Mouse (Mus musculus) erythroblast, adult 5-6 weeks (primary cell): Measurements from ENCODE around the gene Tspan4. TPM values are rescaled to one million over a fixed set of nuclear protein-coding genes. Genes with fewer than 3 reads are reported as not detected.

ENCODE experiments used
- ATAC-seq: replicated peaks from 2 replicates; pipeline ENCODE4 v1.8.0; 2016; ENCODE audit warnings: moderate number of reproducible peaks, mild to moderate bottlenecking, moderate TSS enrichment, inconsistent platforms; ENCODE audit not compliant: poor library complexity, low FRiP score, severe bottlenecking
- total RNA-seq, 2 experiments: library from RNA; stranded (forward) in 1 of 2; stranded (reverse) in 1 of 2; fragments of 150-400 nt in 1 of 2; fragments of 200-764, 138-1000 nt in 1 of 2; gene quantifications; 2 replicates each; pipeline versions ENCODE4 v1.2.3 to v1.2.4; 2015 to 2017; ENCODE audit warnings: low replicate concordance in 2 of 2

Tspan4 gene
- total RNA-seq, 2 experiments from 2014 or later: 0.58 to 7.7 TPM

- ATAC-seq: no peak
Measured at GRCm38 (mm10) chr7:141492738-141493137, 17.7 kb downstream of the Tspan4 start.

GRCm38 (mm10) chr7:141493729-141494128 is 18.7 kb downstream of the Tspan4 start:
- no peak for ATAC-seq

- no peak for ATAC-seq
Measured at GRCm38 (mm10) chr7:141495379-141495778, 20.3 kb downstream of the Tspan4 start.

- ATAC-seq: no peak
Measured at GRCm38 (mm10) chr7:141495940-141496339, 20.9 kb downstream of the Tspan4 start.

GRCm38 (mm10) chr7:141497600-141497999 is 22.6 kb downstream of the Tspan4 start:
- ATAC-seq: no peak

GRCm38 (mm10) chr7:141501820-141502555 is 26.9 kb downstream of the Tspan4 start:
- ATAC-seq: peak; percentile 55

GRCm38 (mm10) chr7:141502556-141502905 is 27.5 kb downstream of the Tspan4 start:
- ATAC-seq: no peak; the same call in 1 of the 2 replicates

- ATAC-seq: peak; percentile 39
Measured at GRCm38 (mm10) chr7:141506278-141506677, 31.2 kb downstream of the Tspan4 start.

- ATAC-seq: peak; percentile 10; the same call in 1 of the 2 replicates
Measured at GRCm38 (mm10) chr7:141508160-141508559, 33.1 kb downstream of the Tspan4 start.

GRCm38 (mm10) chr7:141510196-141510595 is 35.2 kb downstream of the Tspan4 start:
- ATAC-seq: no peak

GRCm38 (mm10) chr7:141510681-141511191 is 35.7 kb downstream of the Tspan4 start:
- no peak for ATAC-seq

GRCm38 (mm10) chr7:141517638-141518037 is 42.6 kb downstream of the Tspan4 start:
- no peak for ATAC-seq

GRCm38 (mm10) chr7:141518296-141518695 is 43.3 kb downstream of the Tspan4 start:
- ATAC-seq: no peak

GRCm38 (mm10) chr7:141518926-141519325 is 43.9 kb downstream of the Tspan4 start:
- peak; percentile 64 for ATAC-seq

GRCm38 (mm10) chr7:141519795-141520194 is 44.8 kb downstream of the Tspan4 start:
- ATAC-seq: no peak

GRCm38 (mm10) chr7:141523007-141523406 is 48.0 kb downstream of the Tspan4 start:
- ATAC-seq: no peak

- no peak for ATAC-seq
Measured at GRCm38 (mm10) chr7:141524271-141524670, 49.2 kb downstream of the Tspan4 start.

GRCm38 (mm10) chr7:141524760-141525579 is 49.9 kb downstream of the Tspan4 start:
- peak; percentile 83 for ATAC-seq

GRCm38 (mm10) chr7:141525580-141525925 is 50.5 kb downstream of the Tspan4 start:
- peak; percentile 28; the same call in 1 of the 2 replicates for ATAC-seq

- ATAC-seq: no peak
Measured at GRCm38 (mm10) chr7:141535570-141535969, 60.5 kb downstream of the Tspan4 start.
